Mouse (Mus musculus) mouse trophoblast stem cell (cell line): ENCODE measurements around the gene Tmed1.
"Not testable (repeated sequence)": the region's sequence is repeated elsewhere in the genome, so short reads cannot be mapped to it uniquely, and the experiment has no call there.

Experiments used
- in situ Hi-C, 2 experiments: fragments of 300-500 bp; cut with MseI, MboI; formaldehyde crosslinking; loops; 2 replicates in 1 of 2; 3 replicates in 1 of 2; pipeline ENCODE4 v1.15.1; 2025

The Tmed1 gene

GRCm38 (mm10) chr9:21525937-21526633 lies 16.0 kb upstream of the Tmed1 start, which contains the start of gene AB124611:
Gene AB124611 (plus strand): TSS chr9:21526176.
- in situ Hi-C loops = no loop called here

- in situ Hi-C loops = no loop called here
These were observed 15.3 kb upstream of the Tmed1 start for GRCm38 (mm10) chr9:21525142-21525936.

- in situ Hi-C loops = not testable (repeated sequence)
These were observed 8.6 kb upstream of the Tmed1 start for GRCm38 (mm10) chr9:21518690-21519089.

DNA sequence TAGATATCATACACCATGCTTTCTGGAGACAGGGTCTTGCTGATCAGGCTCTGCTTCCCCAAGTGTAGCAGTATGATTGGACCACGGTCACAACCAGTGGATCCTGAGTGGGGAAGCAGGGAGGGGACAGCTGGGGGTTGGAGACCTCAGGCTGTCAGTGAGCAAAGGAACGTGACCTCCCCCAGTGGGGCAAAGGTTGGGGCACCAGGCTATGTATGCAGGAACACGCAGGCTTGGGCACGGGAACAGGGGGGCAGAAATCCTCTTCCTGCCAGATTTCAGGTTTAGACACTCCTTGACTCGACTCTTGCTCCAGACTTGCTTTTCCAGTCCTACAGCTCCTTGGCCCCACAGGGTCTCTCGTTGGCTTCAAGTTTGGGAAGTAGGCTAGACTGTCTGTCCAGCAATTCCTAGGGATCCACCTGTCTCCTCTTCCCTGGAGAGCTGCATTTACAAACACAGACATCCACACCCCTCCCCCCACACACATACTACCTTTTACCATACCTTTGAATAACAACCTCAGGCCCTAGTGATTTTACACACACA lies 8.0 kb upstream of the Tmed1 start:
- in situ Hi-C loops = no loop called here

DNA sequence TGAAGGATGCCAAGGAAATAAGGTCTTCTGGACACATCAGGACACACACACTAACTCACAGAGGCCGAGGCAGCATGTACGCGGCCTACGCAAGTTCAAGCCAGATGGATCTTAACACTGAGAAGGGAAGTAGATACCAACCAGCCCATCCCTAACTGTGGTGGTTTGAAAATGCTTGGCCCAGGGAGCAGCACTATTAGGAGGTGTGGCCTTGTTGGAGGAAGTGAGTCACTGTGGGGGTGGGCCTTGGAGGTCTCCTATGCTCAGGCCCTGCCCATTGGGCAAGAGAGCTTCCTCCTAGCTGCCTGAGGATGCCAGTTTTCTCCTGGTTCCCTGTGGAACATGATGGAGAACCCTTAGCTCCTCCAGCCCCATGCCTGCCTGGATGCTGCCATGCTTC lies 3.4 kb upstream of the Tmed1 start:
- in situ Hi-C loops = no loop called here

GRCm38 (mm10) chr9:21511052-21511451 lies 1.0 kb upstream of the Tmed1 start:
- in situ Hi-C loops = no loop called here

DNA sequence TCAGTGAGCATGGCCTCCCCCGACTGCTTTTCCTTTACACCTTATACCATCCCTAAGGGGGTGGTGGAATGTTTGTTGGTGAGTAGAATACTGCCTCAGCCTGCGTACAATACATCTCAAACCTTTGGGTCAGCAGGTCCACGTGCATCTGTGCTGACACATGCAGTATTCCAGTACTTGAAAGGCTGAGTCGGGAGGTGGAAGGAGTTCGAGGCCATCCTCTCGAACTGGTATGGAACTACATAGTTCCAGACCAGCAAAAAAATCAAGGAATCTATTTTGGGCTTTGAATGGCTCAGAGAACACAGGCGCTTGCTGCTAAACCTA lies 600 bp upstream of the Tmed1 start:
- in situ Hi-C loops = no loop called here

- in situ Hi-C loops = no loop called here
These were observed 1.1 kb downstream of the Tmed1 start for GRCm38 (mm10) chr9:21508871-21509404.

GRCm38 (mm10) chr9:21507753-21508430 lies 2.2 kb downstream of the Tmed1 start:
- in situ Hi-C loops = no loop called here

- in situ Hi-C loops = no loop called here
These were observed 4.3 kb downstream of the Tmed1 start for GRCm38 (mm10) chr9:21505767-21506166.

DNA sequence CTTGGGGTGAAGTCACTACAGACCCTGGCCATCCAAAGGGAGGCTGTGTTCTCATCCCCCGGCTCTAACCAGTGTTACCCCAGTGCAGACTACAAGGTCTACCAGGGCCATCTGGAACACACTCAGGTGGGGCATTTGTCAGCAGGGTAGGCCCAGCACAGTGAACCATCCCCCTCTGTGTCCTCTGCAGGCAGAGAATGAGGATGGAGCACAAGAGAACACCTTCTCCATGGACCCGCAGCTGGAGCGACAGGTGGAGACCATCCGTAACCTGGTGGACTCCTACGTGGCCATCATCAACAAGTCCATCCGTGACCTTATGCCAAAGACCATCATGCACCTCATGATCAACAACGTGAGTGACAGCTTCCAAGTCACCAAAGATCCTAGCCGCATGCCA lies 6.7 kb downstream of the Tmed1 start:
- in situ Hi-C loops = no loop called here

GRCm38 (mm10) chr9:21498284-21498902 lies 11.7 kb downstream of the Tmed1 start:
- in situ Hi-C loops = no loop called here

DNA sequence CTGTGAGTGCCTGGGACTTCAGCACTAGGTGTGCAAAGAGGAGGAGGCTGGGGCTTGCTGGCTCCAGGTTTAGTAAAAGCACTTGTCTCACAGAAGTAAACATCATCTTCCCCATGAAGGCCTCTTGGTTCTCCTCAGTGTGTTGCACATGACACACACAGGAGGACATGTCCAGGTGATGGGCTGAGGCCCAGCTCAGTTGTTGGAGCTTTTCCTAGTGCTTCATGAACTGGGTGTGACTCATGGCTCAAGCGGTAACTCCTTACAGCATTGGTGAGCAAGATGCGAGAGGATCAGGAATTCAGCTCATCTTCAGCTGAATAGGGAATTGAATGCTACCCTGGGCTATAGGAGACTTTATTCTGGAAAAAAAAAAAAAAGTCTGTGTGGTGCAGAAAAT lies 12.4 kb downstream of the Tmed1 start:
- in situ Hi-C loops = no loop called here

GRCm38 (mm10) chr9:21497050-21497542 lies 13.0 kb downstream of the Tmed1 start:
- in situ Hi-C loops = no loop called here

DNA sequence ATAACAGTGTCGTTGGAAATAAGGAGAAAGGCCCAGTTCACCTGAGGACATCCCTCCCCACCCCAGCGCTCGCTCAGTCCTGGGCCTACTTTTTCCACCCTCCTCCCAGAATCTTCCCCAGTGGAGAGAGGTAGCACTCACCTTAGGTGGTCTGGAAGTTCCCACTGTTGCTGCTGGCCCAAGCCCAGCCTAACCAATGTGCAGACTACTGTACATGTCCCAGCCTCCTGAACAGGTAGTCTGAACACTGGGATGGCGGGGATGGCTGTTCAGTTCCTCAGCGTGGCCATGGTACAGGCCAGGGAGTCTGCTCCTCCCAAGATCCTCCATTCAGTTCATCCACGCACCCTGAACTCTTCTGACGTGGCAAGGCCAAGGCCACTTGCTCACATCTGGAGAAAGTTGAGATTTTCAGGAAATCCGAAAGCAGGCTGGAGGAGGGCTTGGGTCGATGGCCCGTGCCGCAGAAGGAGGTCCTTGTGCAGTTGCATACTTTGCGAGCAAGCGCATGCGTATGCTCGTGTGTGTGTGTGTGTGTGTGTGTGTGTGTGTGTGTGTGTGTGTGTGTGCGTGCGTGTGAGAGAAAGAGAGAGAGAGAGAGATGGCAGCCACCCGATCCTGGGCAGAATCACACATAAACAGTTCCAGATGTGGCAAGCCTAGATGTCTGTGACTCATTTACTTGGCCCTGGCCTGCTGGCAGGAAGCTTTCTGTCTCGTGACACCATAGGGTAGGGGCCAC lies 13.6 kb downstream of the Tmed1 start:
- in situ Hi-C loops = no loop called here

GRCm38 (mm10) chr9:21494726-21495125 lies 15.3 kb downstream of the Tmed1 start:
- in situ Hi-C loops = no loop called here

DNA sequence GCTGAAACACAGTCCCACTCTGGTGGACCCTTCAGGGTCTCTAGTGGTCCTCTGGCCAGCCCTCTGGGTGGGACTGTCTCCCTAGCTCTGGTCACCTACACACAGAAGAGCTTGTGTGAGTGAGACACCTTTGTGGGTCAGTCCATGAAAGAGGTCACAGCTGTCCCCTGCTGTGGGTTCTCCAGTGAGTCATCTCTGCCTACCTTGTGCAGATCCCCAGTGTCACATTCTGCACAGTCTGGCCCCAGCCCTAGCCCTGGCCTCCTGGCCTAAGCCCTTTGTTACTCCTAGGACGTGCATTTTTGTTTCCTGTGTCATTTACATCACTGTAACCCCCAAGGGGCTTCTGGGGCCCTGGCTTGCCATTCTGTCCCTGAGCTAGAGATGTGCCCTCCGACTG lies 16.1 kb downstream of the Tmed1 start:
- in situ Hi-C loops = no loop called here

DNA sequence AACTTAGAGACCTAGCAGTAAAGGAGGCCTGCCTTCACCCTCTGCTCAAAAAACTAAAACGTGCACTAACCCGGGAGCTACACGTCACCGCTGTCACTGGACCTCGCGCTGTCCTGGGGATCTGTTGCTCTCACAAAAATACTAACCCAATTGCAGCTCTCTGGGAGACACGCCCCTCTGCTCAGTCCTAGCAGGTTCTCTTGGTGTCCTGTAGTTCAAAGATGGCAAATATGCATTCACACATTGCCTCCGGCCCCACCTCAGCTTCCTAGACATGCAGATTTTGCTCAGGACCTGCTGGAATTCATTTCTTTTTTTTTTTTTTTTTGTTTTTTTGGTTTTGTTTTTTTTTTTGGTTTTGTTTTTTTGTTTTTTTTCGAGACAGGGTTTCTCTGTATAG lies 19.4 kb downstream of the Tmed1 start:
- in situ Hi-C loops = no loop called here

- in situ Hi-C loops = not testable (repeated sequence)
These were observed 21.8 kb downstream of the Tmed1 start for GRCm38 (mm10) chr9:21488246-21488645.

- in situ Hi-C loops = no loop called here
These were observed 26.0 kb downstream of the Tmed1 start for GRCm38 (mm10) chr9:21484065-21484464.

DNA sequence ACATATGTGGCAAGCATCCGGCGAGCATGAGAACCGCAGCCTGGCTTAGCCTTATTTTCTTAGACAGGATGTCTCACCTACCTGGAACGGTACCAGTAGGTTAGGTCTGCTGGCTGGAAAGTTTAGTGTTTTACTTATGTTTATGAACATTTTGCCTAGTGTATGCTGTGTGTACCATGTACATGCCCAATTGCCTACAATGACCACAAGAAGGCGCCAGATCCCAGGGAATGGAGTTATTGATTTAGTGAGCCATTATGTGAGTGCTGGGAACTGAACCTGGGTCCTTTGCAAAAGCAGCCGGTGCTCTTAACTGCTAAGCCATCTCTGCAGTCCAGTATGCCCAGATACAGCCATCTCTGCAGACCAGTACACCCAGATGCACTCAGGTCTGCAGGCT lies 32.3 kb downstream of the Tmed1 start:
- in situ Hi-C loops = no loop called here
